Comparison of ENCODE assay signal across 8 mouse cellular contexts in genomic region chr5:117836930-117837329, GRCm38 (mm10). TPM values are rescaled to one million over a fixed set of nuclear protein-coding genes. Genes with fewer than 3 reads are reported as not detected.
DNase-seq lines count a peak whose midpoint lies in the region; TF ChIP-seq lines count a peak whose summit lies in the region.
"Had no signal": no experiment of that assay in that cellular context is flagged by ENCODE, and none has a peak within 500 bp of the region (broad histone marks: within the 10 kb centered on the region; RNA-seq: fewer than 3 reads in every experiment).

No protein-coding gene starts in this region.

- 7% methylated on average over 5 of the region's 5 CpGs for WGBS in small intestine, adult 2 months

- no peaks in the 10 kb centered on the region for H3K27me3 ChIP-seq in small intestine, adult 2 months (ENCODE audit: control insufficient read depth, insufficient read depth, low read length)

- no peak for TF ChIP-seq POLR2A in small intestine, adult 2 months (IDR thresholded peaks at IDR 0.05; ENCODE audit: low read depth, low read length)

- H3K36me3 ChIP-seq in small intestine, adult 2 months (ENCODE audit: control insufficient read depth, insufficient read depth, low read length) = no peaks in the 10 kb centered on the region
- H3K36me3 ChIP-seq: limb, embryonic 12.5 days had no signal

- DNase-seq in spleen, postnatal 10 days (ENCODE audit: low spot score in 2 of 2) = peak; percentile 17 to 61
- DNase-seq in spleen, postnatal 36 days (ENCODE audit: low spot score in 2 of 2) = no peak
- peak; percentile 76 for DNase-seq in adrenal gland, postnatal 14 days
- peak; percentile 80 for DNase-seq in embryo, embryonic 11 days
- peak; percentile 79 for DNase-seq in kidney, postnatal 10 days
- peak; percentile 9 to 15 for DNase-seq in lung, adult 18-20 months

- no peaks in the 10 kb centered on the region for H3K4me1 ChIP-seq in small intestine, adult 2 months (ENCODE audit: control insufficient read depth, insufficient read depth, insufficient read length, low read length)

- no peak overlapping the region for H3K27ac ChIP-seq in small intestine, adult 2 months (ENCODE audit: insufficient read depth, low read depth, low read length)
- H3K27ac ChIP-seq: limb, embryonic 12.5 days had no signal

- peak; percentile 69; the same call in 1 of the 2 replicates for TF ChIP-seq CTCF in small intestine, adult 2 months (IDR thresholded peaks at IDR 0.05; ENCODE audit: extremely low read depth, insufficient read length, insufficient replicate concordance, low read depth, low read length)

- H3K4me3 ChIP-seq in small intestine, adult 2 months (ENCODE audit: low read depth, low read length) = no peak overlapping the region
- H3K4me3 ChIP-seq: limb, embryonic 12.5 days had no signal

RNA-seq across cellular contexts. Expression of gene Nos1, which starts 56.1 kb away (rescaled TPM):
- 0.30 and 0.53 TPM in 2 replicates for total RNA-seq in adrenal gland, postnatal 14 days (2021)
- 0.28 and 0.65 TPM in 2 replicates for polyA plus RNA-seq in small intestine, adult 2 months (2012; rRNA removed)

Comparison
In these comparisons a context has a peak if more than half of its experiments do, and no peak if none do; other contexts are left out.
1. DNase-seq: peak in spleen, postnatal 10 days (2 of 2), adrenal gland, postnatal 14 days (single experiment), embryo, embryonic 11 days (single experiment), kidney, postnatal 10 days (single experiment) and lung, adult 18-20 months (2 of 2); none in spleen, postnatal 36 days (0 of 2).